Mouse (Mus musculus) monocyte, adult 2 months (primary cell): ENCODE measurements around the gene Thap7.
"Not testable (repeated sequence)": the region's sequence is repeated elsewhere in the genome, so short reads cannot be mapped to it uniquely, and the experiment has no call there.

Experiments
- DNase-seq, 2 experiments: peaks; one replicate each; pipeline ENCODE4 v3.0.0; 2022; ENCODE audit warnings: low spot score in 2 of 2, low read depth in 1 of 2

The Thap7 gene

DNA sequence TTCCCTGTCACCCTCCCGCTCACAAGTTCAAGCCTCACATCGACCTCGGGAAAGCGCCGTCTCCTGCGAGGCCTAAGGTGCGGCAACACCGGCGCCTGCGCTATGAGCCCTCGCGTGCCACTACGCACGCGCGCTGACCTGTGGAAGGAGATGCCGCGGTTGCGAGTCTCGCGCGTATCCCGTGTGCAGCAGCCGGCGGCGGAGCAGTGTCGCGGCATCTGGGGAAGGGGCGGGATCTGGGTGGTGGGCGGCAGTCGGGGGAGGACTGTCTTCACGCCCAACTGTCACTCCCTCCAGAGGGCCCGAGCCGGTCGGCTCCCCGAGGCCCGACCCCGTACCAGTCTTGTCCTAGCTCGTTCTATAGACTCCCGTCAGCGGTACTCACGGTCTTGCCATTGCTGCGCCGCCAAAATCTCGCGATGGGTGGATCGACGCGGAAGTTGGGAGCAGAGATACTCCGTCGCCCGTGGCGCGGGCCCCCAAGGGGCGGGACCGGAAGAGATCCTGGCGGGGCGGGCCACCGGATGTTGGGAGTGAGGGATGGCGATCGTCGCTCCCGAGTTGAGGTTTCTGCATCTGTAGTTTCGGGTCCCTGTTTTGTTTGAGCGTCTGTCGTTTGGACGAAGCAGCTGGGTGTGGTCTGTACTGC is at the start of gene Thap7:
TSS of gene Thap7 (minus strand) at position 497 of the 649 bp plus-strand sequence.
- DNase-seq = peak; percentile 93 to 95

DNA sequence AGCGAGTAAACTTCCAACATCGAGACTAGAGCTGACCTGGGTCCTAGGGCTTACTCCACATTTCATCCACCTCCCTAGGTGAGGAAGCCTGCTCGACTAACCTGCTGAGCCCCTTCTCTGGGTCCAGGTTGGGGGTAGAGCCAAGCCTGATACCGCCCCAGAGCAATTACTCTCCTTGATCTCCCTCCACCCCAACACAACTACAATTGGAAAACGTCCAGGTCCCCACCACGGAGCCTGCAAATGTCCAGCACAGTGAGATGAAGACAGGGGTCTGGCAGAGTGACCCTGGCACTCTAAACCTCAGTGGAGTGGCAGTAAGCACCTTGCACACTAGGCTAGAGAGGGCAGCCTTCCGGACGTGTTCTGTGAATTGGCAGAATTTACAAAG is 45.9 kb upstream of the Thap7 start:
- no peak for DNase-seq

DNA sequence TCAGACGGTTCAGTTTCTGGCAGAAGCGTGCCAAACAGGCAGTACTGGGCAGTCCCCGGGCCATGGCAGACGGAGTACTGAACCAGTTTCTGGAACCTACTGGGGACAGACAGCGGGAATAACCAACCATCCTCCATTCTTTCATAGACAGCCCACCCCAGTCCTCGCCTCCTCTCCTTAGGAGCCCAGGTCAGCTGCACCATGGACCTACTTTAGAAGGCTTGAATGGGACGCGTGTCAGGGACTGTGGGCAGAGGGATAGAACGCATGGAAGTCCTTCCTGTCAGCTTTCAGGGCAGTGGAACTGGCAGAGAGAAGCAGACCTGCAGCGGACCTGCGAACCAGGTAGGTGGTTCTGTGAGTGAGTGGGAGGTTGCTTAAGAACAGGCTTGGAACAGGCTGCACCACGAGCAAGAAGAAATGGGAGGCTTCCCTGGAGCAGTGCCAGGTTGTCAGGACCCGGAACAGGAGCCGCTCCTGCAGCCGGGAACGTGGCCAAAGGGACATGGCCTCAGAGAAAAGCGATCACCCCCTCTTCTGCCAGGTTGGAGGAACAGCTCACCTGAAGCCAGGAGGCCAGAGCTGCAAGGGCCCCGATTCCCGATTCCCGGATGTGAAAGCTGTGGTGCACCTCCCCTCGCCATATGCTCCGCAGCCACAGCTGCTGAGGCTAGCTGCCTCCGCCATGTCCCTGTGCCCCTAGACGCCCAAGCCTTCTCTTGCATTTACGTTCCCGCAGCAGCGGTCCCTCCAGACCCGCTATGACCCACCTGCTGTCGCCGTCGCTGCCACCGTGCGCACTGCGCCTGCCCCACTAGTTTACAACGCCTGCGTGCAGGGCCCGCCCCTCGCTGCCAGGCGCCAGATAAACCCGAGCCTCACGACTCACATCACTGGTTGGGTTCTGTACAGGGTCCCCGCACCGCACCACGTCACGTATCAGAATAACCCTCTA is 45.2 kb upstream of the Thap7 start:
- DNase-seq = no peak

DNA sequence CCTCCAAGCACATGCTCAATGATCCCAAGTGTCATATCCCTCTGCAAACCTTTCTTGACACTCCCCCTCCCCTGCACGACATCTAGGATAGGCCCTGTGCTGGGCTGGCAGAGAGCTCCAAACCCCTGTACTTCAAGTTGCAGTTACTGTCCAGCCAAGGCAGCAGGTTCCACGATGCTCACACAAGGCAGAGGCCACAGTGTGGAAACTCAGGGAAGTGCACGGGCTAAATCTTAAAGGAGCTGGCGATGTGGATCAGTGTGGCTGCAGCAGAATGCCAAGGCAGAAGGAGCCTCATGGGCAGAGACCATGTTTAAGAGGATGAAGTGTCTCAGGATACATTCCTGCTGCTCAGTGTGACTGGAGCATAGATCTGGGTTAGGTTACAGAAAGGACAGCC is 35.2 kb upstream of the Thap7 start:
- DNase-seq = no peak

DNA sequence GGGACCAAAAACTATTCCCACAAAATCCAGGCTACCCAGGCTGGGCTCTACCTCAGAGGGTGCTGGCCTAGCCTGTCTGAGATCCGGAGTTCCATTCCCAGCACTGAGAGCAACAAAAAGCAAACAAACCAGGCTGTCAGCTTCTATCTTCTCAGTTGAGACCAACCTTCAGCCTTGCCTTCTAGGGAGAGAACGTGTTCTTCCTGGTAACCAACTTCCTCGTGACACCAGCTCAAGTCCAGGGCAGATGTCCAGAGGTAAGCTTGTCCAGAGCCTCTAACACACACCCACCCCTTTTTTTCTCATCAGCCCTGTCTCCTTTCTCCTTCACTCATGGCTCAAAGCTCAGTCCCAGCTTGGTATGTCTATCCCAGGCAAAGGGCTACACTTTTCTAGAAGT is 33.8 kb upstream of the Thap7 start:
- no peak for DNase-seq

DNA sequence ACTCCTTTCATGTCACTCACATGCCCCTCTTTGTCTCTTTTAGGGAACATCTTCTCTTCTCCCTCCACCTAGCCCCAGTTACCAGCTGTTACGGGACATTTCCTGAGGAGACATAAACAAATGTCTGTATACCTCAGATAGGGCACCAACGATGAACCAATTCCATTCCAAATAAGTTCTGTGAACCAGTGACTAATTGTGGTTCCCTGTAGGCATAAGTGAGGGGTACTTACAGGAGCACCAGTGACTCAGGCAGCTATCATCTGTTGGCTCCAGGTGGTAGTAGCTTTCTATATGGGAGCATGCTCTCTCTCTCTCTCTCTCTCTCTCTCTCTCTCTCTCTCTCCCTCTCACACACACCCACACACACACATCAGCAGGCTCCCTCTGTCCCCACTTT is 33.3 kb upstream of the Thap7 start:
- DNase-seq = no peak

DNA sequence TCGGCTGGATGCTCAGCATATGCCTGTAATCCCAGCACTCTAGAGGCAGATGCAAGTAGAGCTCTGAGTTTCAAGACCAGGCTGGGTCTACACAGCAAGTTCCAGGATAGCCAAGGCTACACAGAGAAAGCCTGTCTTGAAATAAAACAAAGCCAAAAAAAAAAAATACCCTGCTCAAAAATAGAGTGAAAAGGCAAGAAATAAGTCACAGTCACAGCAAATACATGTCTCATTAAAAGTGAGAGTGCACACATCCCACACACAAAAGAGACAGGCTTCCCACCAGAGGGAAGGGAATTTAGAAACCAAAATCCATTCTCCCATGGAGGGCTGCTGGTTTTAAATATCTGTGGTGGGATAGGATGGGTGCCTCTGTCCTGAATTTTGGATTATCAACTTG is 32.6 kb upstream of the Thap7 start:
- DNase-seq = no peak

DNA sequence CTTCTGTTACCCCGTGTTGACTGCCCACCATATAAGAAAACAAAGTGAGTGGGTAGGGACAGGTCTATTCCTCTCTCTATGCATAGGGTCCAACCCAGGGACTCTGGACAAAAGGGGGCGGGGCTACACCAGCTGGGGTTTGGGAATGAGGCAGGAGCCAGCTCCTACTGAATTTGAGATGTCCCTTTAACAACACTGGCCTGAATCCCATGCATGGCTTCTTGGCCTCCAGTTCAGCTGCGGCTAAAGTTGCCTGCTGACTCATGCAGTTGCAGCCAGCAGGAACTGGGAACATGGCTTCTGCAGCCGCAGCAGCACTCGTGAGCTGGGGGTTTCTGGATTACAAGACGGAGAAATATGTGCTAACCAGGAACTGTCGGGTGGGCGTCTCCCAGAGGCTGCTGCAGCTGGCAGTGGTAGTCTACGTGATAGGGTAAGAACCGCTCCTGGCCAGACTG is 30.8 kb upstream of the Thap7 start, which contains the start of gene P2rx6:
TSS of gene P2rx6 (plus strand) at position 135 of the 458 bp plus-strand sequence.
- DNase-seq = peak; percentile 23 to 45

DNA sequence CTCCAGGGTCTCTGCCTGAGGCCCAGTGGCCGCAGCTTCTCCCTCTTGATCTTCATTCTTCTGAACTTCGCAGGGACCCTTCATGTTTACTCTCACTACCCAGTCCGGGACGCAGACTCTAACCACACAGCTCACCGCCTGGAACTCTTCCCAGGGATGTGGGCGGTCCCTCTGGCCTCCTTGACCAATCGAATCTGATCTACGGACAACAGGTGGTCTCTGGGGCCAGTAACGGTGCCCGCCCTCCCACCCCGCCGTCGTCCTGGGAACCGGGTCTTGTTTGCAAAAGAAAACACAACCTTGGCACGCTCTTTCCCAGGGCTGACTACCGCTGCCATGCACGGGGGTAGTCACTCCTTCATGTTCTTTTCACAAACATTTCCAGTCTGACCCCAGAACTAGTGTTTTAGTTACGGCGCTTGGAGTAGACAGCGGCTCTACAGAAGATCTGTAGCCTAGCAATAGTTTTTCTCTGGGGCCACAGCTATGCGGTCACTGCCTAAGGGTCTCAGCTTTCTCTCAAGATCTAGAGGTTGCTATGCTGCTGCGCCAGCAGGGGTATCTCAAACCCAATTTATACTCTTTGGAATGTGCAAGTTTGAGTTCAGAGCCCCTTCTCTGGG is 30.3 kb upstream of the Thap7 start, which contains the start of gene Lrrc74b:
TSS of gene Lrrc74b (minus strand) at position 120 of the 623 bp plus-strand sequence.
- DNase-seq = no peak

DNA sequence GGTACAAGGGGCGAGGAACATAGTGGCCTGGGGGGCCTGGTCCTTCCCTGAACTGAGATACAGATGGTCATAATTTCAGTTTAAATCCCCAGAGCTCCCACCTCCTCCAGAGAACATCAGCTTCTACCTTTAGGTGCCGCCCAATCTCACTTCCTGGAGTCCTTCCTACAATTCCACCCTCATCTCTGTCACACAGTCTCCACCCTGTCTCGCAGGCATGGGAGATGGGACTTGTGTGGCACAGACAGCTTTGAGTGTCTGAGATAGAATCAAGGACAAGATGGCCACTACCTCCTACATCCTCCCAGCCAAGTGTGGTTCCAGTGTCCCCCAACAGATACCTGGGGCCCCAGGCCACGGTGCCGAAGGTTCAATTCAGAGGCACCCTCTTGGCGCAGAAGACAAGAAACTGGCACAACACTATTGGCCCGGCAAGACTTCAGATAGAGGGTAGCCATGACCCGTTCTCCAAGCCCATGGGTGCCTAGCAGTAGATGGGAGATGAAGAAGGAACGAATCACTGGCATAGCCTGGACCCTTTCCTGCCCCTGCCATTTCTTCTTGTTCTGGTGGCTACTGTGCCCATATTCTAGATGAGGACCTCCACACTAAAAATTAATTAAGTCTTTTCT is 28.6 kb upstream of the Thap7 start:
- DNase-seq = no peak

DNA sequence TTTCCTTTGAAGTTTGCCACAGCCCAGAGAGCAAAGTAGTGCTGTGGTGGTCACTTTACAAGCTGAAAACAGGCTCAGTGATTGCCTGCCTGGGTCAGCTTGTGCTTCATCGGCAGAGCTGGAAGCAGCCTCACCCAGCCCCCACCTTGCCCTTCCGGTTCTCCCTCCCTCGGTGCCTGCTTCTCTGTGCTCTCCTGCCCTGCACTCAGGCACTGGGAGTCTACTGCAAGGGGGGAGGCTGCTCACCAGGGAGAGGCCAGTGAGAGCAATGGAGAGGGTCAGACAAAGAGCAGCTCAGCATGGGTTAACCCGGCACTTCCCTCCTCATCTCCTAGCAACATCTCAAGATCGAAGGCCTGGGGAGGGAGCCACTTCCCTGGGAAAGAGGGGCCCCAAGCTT is 27.9 kb upstream of the Thap7 start:
- DNase-seq = no peak

DNA sequence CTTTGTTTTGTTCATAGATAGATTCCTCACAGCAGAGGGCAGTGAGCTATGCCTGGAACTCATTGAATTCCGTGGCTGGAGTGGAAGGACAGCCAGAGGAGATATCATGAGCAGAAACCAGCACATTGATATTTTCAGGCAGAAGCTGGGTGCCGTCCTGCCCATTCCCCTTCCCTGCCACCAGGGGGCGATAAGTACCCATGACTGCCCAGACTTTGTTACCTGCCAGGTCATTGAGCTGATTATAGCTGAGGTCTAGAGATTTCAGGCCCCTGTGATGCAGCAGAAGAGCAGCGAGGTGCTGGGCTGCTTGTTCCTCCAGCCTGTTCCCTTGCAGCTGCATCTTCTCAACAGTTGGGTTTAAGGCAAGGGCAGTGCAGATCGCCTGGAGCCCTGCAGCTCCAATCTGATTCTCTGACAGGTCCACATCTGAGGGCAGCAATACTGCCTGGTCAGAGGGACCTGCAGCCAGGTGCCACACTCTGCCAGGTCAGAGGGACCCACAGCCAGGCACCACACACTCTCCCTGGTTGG is 27.1 kb upstream of the Thap7 start:
- peak in 1 of 2 experiments; percentile 24 for DNase-seq

DNA sequence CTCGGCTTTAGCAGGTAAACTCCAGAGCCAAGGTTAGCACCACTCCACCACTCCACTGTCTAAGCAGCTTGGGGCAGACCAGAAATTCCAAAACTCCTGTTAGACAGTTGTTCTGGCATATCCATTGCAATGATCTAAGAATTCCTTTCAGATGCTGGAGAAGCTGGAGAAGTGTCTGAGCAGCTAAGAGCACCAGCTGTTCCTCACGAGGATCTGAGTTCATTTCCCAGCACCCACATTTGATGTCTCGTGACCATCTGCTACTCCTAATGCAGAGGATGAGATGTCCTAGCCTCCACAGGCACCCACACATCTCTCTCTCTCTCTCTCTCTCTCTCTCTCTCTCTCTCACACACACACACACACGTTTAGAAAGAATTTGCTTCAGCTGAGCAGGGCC is 26.0 kb upstream of the Thap7 start:
- no peak for DNase-seq

DNA sequence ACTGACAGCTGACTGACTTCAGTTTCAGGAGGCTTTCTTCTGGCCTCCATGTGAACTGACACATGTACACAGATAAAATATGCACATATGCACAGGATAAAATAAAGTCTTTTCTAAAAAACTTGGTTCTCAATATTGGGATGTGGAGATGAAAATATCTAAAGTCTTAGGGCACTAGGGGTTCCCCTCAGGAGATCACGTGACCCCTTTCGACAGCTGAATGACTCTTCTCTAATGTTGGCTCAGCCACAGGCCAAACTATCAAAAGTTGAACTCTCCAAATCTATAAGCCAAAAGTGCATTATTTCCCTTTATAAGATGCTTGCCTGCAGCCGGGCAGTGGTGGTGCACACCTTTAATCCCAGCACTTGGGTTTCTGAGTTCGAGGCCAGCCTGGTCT is 25.2 kb upstream of the Thap7 start:
- DNase-seq = no peak

DNA sequence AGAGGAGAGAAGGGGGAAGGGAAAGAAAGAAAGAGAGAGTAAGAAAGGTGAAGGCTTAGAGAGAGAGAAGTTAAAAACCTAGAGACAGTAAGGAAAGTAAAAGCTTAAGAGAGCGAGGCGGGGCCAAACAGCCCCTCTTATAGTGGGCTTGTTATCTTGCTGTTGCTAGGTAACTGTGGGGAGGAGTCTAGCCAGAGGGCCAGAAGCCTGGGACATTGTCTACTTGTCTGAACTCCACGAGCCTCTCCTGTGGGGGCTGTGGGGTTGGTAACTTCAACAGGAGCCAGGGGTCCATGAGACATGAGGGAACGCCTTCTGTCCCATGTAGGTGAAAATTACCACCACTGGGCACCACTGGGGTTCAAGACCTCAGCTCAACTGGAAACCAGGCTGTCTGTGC is 23.8 kb upstream of the Thap7 start:
- not testable (repeated sequence) for DNase-seq

DNA sequence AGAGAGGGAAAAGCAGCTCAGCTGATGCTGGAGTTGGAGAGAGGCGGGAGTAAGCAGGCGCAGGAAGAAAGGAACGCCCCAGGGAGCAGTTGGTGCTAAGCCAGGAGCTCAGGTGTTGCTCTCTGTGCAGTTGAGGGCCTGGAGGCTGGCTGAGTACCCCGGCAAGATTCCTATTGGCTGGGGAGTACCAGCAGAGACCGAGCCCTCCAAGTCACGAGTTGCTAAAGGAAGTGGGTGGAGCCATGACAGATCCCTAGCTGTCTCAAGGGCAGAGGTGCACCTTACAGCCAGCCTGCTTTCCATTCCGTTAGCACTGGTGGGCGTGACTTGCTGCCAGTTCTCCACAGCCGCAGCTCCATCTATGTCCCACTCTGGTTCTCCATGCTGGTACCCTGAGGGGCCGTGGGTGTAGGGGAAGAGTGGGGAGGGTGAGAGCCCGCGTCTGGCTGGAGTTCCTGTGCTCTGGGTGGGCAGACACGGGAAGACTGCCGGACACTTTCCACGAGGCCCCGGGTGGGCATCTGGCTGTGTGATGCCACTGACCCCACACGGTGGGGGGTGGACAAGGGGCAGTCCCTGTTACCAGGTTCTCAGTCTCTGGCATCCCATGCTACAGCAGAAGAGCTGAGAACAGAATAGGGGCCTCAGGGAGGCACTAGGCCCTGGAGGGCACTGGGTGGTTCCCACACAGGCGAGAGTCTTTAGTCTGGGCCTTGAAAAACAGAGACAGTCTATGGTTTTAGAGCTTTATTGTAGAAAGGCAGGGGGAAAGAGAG is 23.2 kb upstream of the Thap7 start:
- no peak for DNase-seq

DNA sequence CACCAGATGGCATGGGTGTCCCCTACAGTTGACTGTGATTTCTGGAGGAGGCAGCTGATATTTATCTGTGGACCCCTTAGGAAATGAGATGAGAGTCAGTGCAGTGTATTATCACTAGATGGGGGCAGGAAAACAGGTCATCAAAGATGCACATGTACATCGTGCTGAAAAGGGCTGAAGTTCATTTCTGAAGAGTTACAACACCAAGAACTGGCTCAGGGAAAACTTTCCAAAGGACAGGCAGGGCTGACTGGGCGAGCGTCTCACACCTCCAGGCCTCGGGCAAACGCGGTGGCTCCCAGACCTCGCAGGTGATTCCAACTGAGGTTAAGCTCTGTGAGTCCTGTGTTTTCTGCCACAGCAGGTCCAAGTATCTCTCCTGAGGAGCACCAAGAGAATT is 21.9 kb upstream of the Thap7 start:
- no peak for DNase-seq

DNA sequence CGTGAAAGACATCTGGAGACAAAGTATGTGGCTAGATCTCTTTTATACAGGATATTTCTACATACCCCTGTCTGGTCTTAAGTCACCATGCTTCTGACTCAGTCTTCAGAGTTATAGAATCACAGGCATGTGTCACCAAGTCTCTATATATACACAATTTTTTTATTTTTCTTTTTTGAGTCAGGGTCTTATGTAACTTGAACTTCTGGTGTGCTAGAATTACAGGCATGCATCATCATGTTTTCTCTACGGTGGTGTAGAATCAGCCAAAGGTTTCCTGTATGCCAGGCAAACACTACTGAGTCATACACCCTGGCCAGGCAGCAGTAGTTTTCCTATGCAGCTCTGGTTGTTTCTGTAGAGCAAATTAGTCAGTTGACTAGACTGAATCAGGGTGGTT is 11.7 kb upstream of the Thap7 start:
- no peak for DNase-seq

DNA sequence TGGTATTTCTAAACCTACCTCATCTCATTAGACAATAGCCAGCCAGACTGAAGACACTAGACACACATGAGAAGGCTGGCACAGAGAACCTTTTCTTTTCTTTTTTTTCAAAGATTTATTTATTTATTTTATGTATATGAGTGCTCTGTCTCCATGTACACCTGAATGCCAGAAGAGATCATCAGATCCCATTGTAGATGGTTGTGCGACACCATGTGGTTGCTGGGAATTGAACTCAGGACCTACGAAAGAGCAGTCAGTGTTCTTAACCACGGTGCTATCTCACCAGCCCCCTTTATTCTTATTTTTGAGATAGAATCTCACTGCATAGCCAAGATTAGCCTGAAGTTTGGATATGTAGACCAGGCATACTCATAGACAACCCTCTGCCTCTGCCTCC is 5.6 kb upstream of the Thap7 start:
- DNase-seq = no peak

DNA sequence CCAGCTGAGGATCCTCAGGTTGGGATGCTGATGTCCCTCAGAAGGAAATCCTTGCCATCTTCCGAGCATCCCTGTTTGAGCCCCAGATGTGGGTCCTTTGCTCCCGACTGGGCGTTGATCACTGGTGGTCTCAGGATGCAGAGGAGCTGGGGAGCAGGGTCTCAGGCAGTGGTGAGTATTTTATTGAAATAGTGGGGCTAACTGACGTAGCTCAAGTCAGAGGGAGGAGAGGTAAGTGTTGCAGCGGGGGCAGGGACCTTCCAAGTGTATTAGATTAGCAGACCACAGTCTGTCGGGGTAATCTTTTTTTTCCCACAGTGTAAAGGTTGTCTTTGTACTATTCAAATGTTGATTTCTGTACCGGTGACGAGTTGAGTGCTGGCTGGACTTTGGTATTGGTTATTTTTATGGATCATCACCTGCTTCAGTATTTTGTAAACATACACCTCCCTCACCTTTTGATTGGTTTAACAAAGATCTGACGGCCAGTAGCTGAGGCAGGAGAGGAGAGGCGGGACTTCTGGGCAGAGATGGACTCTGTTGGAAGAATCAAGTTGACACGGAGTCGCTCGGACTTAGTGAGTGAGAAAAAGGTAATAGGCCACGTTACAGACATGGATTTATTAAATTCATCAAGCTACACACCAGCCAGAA is 1.9 kb upstream of the Thap7 start:
- DNase-seq = no peak
